Mouse (Mus musculus) left cerebral cortex, adult 9 months (tissue): Measurements from ENCODE around the gene Gramd4.
"Not testable (repeated sequence)": the region's sequence is repeated elsewhere in the genome, so short reads cannot be mapped to it uniquely, and the experiment has no call there.

Experiments
- DNase-seq, 2 experiments: peaks; one replicate each; pipeline ENCODE4 v3.0.0; 2022; ENCODE audit warnings: low spot score in 2 of 2

Gramd4 gene

DNA sequence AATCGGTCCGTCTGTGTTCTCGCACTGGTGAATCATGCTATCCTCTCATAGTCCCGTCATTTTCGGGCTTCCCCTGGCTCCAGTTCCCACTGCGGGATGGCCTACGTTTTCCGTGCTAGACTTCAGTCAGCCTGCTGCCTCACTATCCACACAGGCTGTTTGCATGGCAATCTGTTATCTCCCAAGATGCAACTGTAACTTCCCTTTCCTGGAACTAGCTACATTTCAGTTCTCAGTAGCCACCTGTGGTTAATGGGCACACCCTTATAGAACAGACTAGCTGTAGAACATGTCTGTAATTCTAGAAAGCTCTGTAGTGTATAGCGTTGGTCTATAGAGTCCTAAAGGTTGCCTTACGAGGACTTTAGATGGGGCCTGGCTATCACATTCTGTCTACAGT is 6.3 kb upstream of the Gramd4 start:
- DNase-seq, result no peak

DNA sequence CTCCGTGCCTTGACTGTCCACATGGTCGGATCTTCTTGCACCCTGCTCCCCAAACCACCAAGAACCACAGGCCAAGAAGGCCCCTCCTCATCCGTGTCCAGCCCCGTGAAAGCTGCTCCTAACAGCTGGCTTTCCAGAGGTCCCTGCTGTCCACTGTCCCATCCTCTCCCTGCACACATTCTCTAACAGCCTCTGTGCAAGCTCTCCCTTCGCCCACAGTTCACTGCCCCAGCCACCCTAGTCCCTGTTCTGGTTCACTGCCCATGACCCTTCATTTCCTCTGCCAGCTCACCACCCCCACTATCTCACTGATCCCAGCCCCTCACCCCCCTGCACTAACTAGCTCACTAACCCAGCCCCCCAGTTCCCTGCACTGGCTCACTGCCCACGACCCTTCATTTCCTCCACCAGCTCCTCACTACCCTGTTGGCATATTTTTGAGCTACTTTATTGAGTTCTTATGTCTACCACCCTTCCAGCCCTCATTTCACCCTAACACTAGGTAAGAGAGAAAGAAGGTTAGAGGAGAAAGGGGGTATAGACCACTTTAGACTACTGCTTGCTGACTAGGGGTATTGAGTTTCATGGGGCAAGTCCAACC is 5.5 kb upstream of the Gramd4 start:
- DNase-seq, result no peak

DNA sequence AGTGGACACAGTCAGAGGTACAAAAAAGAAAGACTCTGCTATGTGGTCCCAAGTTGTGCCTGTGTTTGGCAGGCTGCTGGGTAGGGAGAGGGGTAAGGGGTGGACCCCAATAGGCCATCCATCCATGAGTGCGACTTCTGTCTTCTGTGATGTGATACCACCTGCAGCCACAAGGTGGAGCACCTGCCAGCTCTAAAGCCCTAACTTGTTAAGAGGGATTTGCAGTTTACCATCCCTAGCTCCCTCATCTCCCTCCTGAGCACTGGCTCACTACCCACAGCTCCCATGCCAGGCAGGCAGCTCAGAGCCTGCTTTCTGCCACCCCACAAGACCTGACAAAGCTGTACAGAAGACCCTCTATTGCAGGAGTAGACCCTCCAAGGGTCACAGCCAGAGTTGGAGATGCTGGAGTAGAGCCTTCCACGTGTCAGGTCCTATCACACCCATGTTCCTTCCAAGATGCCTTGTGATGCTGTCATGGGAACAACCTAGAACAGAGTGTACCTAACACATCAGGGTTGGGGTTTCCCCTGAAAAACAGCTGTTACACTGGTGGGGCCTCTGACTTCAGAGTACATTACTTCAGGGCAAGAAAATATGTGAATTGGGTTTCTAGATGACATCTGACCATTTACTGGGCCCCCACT is 3.5 kb upstream of the Gramd4 start:
- DNase-seq, result peak in 1 of 2 experiments; percentile 90

DNA sequence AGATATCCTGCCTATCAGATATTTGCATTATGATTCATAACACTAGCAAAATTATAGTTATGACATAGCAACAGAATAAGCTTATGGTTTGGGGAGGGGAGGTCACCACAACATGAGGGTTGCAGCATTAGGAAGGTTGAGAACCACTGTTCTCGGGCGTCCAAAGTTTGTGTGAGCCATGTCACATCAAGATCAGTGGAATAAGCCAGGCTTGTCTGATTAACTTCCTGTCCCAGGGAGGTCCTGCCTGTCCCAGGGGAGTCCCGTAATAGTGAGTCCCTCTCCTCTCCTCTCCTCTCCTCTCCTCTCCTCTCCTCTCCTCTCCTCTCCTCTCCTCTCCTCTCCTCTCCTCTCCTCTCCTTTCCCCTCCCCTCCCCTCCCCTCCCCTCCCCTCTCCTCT is 2.6 kb upstream of the Gramd4 start:
- not testable (repeated sequence) for DNase-seq

DNA sequence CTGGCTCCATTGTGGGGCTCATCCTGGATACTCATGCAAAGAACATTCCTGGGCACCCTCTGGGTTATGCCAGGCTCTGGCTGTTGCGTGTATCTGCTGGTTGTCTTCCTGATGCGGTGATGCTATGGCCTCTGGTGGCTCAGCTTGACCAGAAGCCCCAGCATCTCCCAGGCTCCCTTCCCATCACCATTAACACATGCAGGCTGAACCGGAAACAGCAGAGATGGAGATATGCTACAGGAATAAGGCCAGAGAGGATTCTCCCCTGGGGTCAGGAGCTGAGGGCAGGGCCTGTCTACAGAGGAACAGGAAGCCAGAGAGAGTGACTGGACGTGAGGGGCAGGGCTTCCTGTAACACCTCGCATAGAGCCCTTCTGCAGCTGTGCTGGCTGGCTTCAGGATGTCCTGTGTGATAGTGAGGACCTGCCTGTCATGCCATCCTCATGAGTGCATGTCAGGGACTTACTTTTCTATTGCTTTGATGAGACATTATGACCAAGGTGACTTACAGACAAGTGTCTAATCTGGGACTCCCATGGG is 1.2 kb upstream of the Gramd4 start:
- DNase-seq, result no peak

DNA sequence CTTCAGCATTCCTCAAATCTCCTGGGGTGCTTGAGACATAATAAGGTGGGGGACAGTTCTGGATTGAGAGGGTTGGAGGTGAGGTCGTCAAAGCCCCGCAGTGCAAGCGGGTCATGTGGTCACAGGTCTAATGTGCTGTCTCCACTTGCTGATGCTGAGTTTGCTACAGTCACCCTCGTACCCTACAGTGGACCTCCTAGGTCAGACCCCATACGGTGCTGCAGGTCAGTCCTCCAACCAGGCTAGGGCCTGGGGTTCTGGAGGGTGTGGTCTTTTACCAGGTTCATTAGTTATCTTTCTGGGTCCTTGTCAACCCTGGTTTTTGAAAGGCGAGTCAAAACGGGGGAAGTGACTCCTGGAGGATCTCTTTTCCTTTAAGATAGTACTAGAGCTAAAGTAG is 413 bp downstream of the Gramd4 start:
- DNase-seq, result no peak

DNA sequence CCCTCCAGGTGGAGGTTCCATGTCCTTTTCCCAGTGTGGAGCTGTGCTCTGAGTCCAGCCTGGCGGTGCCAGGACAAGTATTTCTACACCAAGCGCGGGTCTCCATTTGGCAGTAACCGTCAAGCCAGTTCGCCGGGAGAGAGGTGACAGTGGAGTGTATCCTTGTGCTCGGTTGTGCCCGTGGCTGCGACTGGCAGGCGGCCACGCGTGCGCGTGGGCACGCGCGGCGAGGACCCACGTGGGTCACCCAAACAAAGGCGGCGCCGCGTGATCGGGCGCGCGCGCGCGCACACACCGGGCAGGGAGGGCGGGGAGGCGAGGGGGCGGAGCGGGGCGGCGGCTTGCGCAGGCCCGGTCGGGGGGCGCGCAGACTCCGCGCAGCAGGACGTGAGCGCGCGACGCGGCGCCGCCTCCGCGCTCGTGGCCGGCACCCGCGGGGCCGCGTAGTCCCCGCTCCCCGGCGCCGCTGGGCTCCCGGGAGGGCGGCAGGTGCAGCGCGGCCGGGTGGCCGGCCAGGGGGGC is 960 bp downstream of the Gramd4 start:
- DNase-seq, result peak in 1 of 2 experiments; percentile 86

DNA sequence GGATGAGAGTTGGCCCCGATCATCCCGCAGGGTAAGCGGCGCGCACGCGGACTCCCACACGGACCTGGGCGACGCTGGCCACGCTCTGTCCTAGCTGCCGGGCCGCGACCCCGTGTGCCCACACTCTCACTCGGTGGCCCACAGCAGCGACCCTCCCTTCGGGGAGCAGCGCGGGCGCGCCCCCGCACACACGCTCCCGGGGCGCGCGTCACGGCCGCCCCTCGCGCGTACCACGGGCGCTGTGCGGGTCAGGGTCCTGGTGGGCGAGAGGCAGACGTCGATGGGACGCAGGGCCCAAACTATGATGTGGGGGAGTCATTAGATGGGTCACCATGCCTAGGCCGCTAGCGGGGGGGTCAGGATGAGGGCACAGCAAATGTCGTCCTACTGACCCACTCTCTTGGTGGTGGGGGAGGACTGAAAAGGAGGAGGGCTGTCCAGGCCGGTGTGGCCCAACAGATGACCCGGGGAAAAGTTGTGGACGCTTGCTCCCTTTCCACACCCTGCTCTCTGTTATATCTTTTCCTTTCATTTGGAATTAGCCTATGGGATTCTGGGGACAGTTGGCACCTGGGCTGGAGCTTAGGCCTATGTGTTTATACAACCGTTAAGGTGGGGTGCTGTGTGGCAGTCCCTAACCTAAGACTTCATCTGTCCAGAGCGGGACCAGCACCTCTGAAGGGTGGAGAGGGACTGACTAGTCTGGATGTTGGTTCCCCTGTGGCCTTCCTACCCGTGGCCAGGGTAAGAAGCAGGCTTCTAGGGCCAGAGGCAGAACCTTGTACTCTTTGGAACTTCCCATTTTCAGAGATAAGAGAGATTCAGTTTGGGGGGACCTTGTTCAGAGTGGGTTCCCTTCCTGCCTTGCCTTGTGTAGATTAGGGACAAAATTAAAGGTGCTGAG is 1.7 kb downstream of the Gramd4 start:
- no peak for DNase-seq

DNA sequence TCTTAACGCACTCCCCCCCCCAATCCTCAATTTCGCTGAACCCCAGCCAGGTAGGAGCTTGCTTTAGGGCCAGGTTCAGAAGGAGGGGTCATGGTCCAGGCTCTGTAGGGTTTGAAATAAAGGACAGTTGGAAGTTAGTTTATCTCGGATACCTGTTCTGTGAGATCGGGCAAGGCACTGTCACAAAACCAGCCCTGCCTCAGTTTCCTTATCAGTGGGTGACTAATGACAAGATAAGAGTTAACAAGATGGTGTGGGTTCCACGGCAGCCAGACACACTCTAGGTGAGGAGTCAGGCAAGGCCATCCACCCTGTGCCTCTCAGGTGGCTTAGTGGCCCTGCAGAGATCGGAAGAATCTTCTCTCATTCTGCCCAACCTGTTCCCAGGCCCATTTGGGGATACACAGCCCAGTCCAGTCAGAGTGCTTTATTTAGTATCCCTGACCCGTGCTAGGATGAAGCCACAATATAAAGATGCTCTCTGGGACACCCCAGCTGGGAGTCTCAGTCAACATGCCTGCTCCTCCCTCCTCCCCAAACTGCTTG is 2.4 kb downstream of the Gramd4 start:
- no peak for DNase-seq

DNA sequence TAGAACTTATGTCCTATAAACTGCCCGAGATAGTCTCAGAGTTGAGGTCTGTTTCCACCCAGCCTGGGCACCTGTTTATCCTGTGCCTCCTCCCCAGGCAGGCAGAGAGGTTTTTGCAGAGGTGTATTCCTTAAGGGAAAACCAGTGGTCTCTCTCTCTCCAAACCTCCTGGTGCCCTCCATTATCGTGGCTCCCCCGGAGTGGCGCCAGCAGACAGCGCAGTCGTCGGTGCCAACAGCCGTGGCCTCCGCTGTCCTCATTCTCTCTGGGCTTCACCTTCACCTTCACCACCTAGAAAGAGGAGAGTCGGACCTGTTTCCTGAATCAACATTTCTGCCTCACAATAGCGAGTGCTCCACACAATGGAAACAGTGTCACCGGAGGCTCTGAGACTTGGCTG is 3.1 kb downstream of the Gramd4 start:
- no peak for DNase-seq

DNA sequence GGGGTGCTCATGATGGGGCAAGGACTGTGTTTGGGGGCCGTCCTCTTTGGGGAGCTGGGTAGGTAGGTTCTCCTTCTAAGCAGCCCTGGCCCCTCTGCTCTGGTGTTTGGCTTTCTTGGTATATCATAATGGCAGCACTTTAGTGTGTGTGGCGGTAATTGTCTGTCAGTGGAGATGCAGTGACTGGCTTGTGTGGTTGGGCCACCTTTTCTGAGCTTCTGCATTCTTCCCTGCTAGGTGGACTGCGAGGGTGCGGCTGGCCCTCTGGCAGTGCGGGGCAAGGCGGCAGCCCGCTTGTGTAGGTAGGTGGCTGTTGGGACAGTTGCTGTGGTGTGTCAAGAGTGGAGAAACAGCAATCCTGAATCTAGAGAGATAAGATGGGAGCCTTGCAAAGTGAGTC is 3.7 kb downstream of the Gramd4 start:
- no peak for DNase-seq

DNA sequence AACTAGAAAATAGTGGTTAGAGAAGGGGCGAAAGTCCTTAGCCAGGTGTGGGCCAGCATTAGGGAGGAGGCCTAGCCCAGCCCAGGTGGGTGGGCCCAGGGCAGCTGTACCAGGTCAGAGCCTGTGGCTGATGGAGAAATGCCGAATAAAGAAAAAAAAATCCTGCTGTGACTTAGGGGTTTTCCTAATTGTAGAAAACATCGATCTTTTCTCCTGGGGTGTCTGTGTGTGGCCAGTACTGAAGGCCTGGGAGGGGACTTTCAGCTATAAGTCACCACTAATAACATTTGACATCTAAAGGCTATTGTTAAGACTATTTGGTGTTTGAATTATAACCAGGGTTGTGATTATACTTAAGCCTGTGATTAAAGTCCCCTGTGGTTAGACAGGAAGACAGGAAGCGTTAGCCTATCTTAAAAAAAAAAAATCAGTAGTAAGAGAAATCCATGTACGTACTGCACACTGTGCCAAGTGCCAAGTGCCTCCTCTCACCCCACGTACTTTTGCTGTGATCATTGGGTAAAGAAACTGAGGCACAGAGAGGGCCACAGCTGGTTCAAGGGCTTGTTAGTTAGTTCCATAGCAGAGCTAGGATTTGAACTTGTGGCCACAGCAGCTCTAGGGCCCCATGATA is 4.5 kb downstream of the Gramd4 start:
- DNase-seq, result no peak

DNA sequence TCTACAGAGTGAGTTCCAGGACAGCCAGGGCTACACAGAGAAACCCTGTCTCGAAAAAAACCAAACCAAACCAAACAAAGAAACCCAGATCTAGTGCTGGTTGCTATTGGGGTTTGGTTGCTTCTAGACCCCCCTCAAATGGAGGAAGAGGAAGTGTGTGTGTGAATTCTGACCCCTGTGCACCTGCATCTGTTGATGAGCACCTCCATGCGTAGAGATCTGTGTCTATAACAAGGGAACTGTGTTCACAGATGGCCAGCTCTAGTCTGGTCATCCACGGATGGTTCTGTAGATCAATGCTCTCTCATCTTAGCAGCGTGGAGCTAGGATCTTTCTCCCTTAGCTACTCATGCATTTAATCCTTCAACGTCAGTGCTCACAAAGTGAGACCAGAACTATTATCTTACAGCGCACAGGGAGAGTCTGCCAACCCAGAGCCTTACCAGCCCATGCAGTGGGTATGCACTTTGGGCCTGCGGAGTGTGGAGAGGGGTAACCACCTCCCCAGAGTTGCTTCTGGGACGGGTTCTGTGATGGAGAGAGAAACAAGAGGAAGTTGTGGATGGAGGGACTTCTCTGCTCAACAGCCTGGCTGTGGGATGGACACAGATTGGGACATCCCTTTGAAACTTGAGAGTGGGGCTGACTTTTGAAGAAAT is 6.8 kb downstream of the Gramd4 start:
- no peak for DNase-seq

DNA sequence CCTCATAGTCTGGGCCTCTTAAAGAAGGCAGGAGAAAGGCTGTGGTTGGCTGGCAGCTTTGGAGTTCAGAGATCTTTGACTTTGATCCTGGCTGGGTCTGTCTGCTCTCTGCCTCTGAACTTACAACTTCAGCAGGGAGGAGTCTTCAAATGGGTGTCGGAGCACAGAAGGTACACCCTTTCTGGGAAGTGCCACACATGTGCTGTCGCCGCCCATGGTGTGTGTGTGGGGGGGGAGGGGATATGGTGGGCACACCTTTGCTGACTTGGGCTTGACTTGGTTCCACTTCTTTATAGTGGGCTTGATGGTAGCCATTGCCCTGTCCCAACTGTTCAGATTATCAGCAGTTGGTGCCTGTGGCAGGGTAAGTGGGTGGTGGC is 7.3 kb downstream of the Gramd4 start:
- DNase-seq, result no peak

DNA sequence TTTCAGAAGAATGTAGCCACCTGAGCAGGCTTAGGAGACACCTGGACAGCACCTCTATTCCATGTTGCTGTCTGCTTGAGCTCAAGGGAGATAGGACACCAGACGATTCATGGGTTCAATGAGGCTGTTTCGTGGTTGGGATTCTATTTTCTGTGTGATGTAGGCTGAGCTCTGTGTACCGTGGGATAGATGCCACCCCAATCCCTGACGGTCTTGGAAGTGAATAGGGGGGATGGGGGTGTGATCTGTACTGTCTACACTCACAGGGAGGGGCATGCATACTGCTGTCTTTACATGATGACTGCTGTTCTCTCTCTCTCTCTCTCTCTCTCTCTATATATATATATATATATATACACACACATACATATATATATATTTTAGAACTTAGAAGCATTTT is 7.9 kb downstream of the Gramd4 start:
- DNase-seq, result no peak

DNA sequence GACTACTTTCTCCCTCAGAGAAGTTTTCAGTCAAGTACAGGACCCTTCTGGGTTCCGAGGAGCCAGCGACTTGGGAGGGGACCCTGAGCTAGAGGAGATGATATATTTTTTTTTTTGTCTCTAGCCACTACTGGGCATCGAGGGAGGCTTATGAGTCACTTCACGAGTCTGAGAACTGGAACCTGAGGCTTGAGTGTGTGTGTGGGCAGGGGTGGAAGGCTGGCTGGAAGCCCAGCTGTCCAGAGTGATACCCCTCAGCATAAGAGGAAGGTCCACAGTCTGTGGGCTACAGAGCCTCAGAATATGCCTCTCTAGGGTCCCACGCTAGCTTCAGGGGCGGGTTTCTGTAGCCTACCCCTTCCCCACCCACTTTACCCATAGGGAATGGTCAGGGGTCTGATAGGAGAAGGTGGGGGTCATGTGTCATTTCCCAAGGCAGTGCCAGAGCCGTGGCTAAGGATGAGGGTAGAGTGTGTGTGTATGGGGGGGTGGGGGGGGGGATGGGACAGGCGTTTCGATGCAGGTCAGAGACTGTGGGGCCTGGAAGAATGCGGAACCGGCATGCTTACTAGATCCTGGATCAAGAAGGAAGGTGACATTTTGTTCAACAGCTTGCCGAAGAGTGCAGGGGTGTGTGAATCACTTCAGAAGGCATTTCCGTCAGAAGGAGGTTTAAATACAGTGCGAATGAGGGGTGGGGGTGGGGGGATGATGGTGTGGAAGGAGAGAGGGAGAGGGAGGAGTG is 9.5 kb downstream of the Gramd4 start:
- peak in 1 of 2 experiments; percentile 72 for DNase-seq

DNA sequence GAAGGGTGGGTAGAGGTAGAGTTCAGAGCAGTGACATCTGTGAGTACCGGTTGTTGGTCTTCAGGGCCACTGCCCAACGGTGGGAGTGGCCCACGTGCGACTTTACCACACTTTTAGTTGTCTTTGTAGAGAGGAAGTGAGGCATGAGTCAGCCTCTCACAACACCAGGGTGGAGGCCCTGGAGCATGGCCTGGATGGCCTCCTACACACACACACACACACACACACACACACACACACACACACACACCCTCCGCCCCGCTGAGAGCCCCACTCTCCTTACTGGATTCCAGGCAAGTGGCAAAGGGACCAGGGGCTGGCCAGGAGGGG is 10.1 kb downstream of the Gramd4 start:
- no peak for DNase-seq

DNA sequence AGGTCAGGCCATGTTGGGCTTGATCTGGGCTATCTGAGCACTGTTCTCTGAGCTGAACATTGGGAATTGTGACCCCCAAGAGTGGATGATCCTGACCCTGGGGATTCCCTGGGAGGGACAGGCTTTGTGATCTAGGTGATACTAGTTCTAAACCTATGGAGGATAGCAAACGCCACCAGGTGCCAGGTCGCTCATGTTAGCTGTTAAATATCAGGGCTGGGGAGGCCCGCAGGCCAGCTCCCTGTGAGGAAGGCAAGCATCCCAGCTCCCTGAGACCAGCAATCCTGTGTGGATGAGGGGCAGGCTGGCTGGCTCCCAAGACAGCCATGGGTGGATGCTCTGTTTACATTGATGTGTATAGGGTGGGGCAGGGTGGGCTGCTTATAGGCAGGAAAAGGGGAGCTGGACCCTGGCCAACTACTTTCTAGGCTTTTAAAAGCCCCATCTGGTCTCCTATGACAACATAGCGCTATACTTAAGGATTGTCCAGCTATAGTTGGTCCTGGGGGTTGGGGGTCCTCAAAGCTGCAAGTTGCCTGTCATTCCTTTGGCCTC is 10.5 kb downstream of the Gramd4 start:
- DNase-seq, result no peak

DNA sequence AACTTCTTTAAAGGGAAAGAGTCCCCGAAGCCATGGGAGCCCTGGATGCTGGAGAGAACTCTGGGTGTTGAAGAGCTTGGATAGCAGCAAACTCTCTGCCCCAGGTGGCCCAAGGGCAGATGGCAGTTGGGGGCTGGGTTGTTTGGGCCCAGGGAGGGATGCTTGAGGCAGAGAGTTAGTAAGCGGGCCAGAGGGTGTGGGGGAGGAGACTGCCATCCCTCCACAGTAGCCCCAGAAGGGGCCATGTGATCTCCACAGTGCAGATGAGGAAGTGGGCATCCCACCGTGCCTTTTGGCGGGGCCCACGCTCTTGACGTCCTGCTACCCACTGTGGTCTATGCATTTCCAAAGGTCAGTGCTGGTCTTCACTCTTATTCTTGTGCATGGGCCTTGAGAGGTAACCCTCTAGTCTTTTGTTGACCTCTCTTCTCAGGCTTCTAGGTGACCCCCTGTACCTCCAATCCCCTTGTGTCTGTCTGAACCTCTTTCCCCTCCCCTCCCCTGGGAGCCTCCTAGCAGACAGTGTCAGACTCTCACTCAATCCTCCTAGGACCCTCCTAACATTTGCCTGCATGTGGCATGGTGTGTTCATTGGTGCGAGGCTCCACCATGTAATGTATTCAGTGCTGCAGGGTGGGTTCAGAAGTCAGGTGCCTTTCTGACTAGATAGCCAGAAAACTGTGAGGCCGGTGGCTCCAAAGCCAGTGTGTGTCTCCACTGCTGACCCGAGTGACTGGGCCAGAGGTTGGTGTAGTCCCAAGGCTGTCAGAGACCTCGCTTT is 11.7 kb downstream of the Gramd4 start:
- no peak for DNase-seq
